Comparison of ENCODE assay signal across 9 mouse cellular contexts in the genomic region with DNA sequence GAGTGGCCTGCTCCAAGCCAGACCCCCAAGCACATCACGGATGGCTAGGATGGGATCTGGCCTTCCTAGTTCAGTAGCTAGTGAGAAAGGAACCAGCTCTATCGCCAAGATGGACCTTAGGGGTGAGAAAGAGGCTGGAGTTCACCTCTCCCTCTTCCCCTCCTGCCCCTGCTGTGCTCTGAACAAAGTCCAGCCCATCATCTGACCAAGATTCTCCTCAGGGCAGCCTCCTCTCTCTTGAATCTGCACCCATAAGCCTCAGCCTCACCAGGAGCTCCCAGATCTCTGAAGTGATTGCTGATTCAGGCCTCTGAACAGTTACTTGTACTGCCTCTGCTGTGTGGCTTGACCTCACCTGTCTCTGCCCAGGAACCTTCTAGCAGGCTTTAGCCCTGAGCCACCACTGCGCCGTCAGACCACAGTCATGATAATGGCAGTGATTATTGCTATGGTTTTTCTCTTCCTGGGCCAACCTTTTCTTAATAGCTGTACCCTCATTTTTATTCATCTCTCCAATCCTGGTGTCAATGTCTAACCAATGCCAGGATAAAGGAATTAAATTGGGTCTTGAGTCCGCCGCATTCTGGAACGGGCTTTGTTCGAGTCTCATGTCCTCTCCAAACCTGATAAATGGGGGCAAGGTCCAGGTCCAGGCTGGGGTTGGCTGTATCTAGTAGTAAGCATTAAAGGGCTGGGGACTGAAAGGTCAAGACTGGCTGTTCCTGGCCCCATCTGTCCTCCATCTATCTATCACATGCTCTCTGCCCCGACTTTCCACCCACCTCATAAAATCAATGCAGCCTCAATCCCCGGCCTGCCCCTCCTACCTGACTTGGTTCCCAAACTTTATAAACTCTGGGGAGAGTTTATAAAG. TPM values are rescaled to one million over a fixed set of nuclear protein-coding genes. Genes with fewer than 3 reads are reported as not detected.
DNase-seq lines count a peak whose midpoint lies in the region; ATAC-seq and TF ChIP-seq lines count a peak whose summit lies in the region.
"Had no signal": no experiment of that assay in that cellular context is flagged by ENCODE, and none has a peak within 500 bp of the region (broad histone marks: within the 10 kb centered on the region; RNA-seq: fewer than 3 reads in every experiment).

No protein-coding gene starts in this region.

- no peak for ATAC-seq in heart, embryonic 15.5 days (replicated peaks; ENCODE audit: insufficient number of reproducible peaks, insufficient read depth, low FRiP score, low read depth)

- no peak overlapping the region for H3K9ac ChIP-seq in MEL (ENCODE audit: control insufficient read depth, low read depth, low read length, poor library complexity, severe bottlenecking)
- peak overlapping the region; percentile 48 for H3K9ac ChIP-seq in heart, embryonic 15.5 days

- peak; percentile 73 for DNase-seq in gastrocnemius, postnatal 25 days
- DNase-seq in gastrocnemius, postnatal 14 days: no peak
- DNase-seq in MEL (ENCODE audit: low read depth, low spot score): no peak
- no peak for DNase-seq in limb, embryonic 10.5 days (ENCODE audit: low spot score)
- DNase-seq in ovary, postnatal 14 days (ENCODE audit: low spot score): no peak
- no peak for DNase-seq in retina, postnatal 1 day
- no peak for DNase-seq in Muller cell, postnatal 12 days (ENCODE audit: inconsistent ontology term)
- DNase-seq: adrenal gland, postnatal 36 days had no signal

- no peak for TF ChIP-seq CTCF in MEL (IDR thresholded peaks at IDR 0.05 in 2 of 3, conservative IDR thresholded peaks at IDR 0.05 in 1 of 3; ENCODE audit: control insufficient read depth in 1 of 3, insufficient read depth in 1 of 3, low read depth in 2 of 3, low read length in 3 of 3, poor library complexity in 1 of 3, severe bottlenecking in 1 of 3)

- H3K79me2 ChIP-seq in MEL (ENCODE audit: control insufficient read depth, insufficient read depth, low read length, poor library complexity): no peaks in the 10 kb centered on the region; the same call in 1 of the 2 replicates

- no peak for TF ChIP-seq EP300 in MEL (IDR thresholded peaks at IDR 0.05; ENCODE audit: low read depth in 1 of 2, low read length in 2 of 2)

- no peaks in the 10 kb centered on the region for H3K27me3 ChIP-seq in MEL (ENCODE audit: control insufficient read depth in 1 of 2, insufficient read depth in 2 of 2, low read length in 2 of 2)
- H3K27me3 ChIP-seq in heart, embryonic 15.5 days: no peaks in the 10 kb centered on the region
- H3K27me3 ChIP-seq in limb, embryonic 10.5 days (ENCODE audit: low read depth, poor library complexity, severe bottlenecking): peaks cover 43% of the 10 kb centered on the region

- H3K27ac ChIP-seq in MEL (ENCODE audit: control insufficient read depth, low read depth, low read length): no peak overlapping the region
- peak overlapping the region; percentile 83 for H3K27ac ChIP-seq in heart, embryonic 15.5 days
- no peak overlapping the region; the same call in 1 of the 2 replicates for H3K27ac ChIP-seq in limb, embryonic 10.5 days

- intact Hi-C loops in gastrocnemius, postnatal 14 days (cut with DNase I; ENCODE audit: low total_unique reads): no loop called here

- peak overlapping the region in 1 of 2 experiments; percentile 78; a peak in 1 of 4 replicates for H3K4me3 ChIP-seq in MEL (ENCODE audit: control insufficient read depth in 1 of 2, insufficient read depth in 1 of 2, low read depth in 2 of 2, low read length in 2 of 2)
- H3K4me3 ChIP-seq in heart, embryonic 15.5 days: no peak overlapping the region
- H3K4me3 ChIP-seq in limb, embryonic 10.5 days: peak overlapping the region; percentile 52; the same call in 1 of the 2 replicates

- H3K36me3 ChIP-seq in MEL (ENCODE audit: control insufficient read depth in 1 of 2, insufficient read depth in 2 of 2, low read length in 2 of 2): peaks cover 0 to 3% of the 10 kb centered on the region in 2 experiments; a peak in 2 of 4 replicates
- H3K36me3 ChIP-seq in heart, embryonic 15.5 days: no peaks in the 10 kb centered on the region
- 0 out of 2 replicates have a peak, but pooled peaks cover 2% of the 10 kb centered on the region for H3K36me3 ChIP-seq in limb, embryonic 10.5 days

- TF ChIP-seq POLR2A in MEL (IDR thresholded peaks at IDR 0.05; ENCODE audit: control insufficient read depth in 1 of 2, insufficient read depth in 1 of 2, low read depth in 1 of 2, low read length in 2 of 2, poor library complexity in 1 of 2): 0 out of 4 replicates have a peak, but pooled peaks of 1 of the 2 experiments have one; percentile 5

- peaks cover 17 to 36% of the 10 kb centered on the region in 2 experiments for H3K4me1 ChIP-seq in MEL (ENCODE audit: control insufficient read depth in 1 of 2, insufficient read depth in 2 of 2, low read length in 2 of 2)
- H3K4me1 ChIP-seq in heart, embryonic 15.5 days (replicated peaks): peaks cover 79% of the 10 kb centered on the region
- H3K4me1 ChIP-seq in limb, embryonic 10.5 days: peaks cover 43% of the 10 kb centered on the region

- H3K4me2 ChIP-seq in heart, embryonic 15.5 days: no peak overlapping the region

- H3K9me3 ChIP-seq in MEL (replicated peaks; ENCODE audit: insufficient read depth, low read length): no peaks in the 10 kb centered on the region
- H3K9me3 ChIP-seq in heart, embryonic 15.5 days (replicated peaks): no peaks in the 10 kb centered on the region
- H3K9me3 ChIP-seq in limb, embryonic 10.5 days (replicated peaks): no peaks in the 10 kb centered on the region

- 77% methylated on average over 10 of the region's 10 CpGs for WGBS in heart, embryonic 15.5 days
- WGBS in limb, embryonic 10.5 days: 40% methylated on average over 10 of the region's 10 CpGs

- no peak for TF ChIP-seq RAD21 in MEL (IDR thresholded peaks at IDR 0.05; ENCODE audit: low read depth, low read length)

TF ChIP-seq in MEL, 35 proteins besides CTCF, POLR2A, EP300 and RAD21:
- TF ChIP-seq CHD2 (IDR thresholded peaks at IDR 0.05; ENCODE audit: low read length) (no peak), UBTF (IDR thresholded peaks at IDR 0.05; ENCODE audit: borderline replicate concordance, insufficient read depth, low read depth, low read length) (no peak), GATA1 (IDR thresholded peaks at IDR 0.05; ENCODE audit: low read depth, low read length) (0 out of 2 replicates have a peak, but pooled peaks have one; percentile 20), NRF1 (IDR thresholded peaks at IDR 0.05; ENCODE audit: insufficient read depth, low read depth, low read length, poor library complexity, severe bottlenecking) (no peak)

RNA-seq across cellular contexts. Expression of gene Tob2, which starts 23.4 kb away (rescaled TPM):
- total RNA-seq in gastrocnemius, postnatal 25 days (2021): 10 to 100 TPM; 47.4 to 85.8 TPM
- 100 to 1,000 TPM in 1 of 2 experiments, 10 to 100 TPM in 1; 44.8 to 106 TPM for total RNA-seq in gastrocnemius, postnatal 14 days (2021)
- 21.6 and 23.5 TPM in 2 replicates for total RNA-seq in MEL (2012; rRNA removed)
- polyA plus RNA-seq in MEL (2012; ENCODE audit: insufficient read depth in 1 of 2, insufficient read length in 2 of 2, low read depth in 1 of 2, low replicate concordance in 2 of 2, missing spikeins in 1 of 2): 10 to 100 TPM in 1 of 2 experiments, not detected in 1; 20.7 TPM
- 15.8 and 17.6 TPM in 2 replicates for polyA plus RNA-seq in heart, embryonic 15.5 days (2015; fragmentation: Nextera tagmentation; extraction: Ambion mirVana)
- polyA plus RNA-seq in limb, embryonic 10.5 days (2016; fragmentation: Nextera tagmentation; extraction: Ambion mirVana): 18.3 and 19.8 TPM in 2 replicates

RNA-seq across cellular contexts. Expression of gene Tef, which starts 33.0 kb away (rescaled TPM):
- 100 to 1,000 TPM; 113 to 168 TPM for total RNA-seq in gastrocnemius, postnatal 25 days (2021)
- 100 to 1,000 TPM; 101 to 115 TPM for total RNA-seq in gastrocnemius, postnatal 14 days (2021)
- total RNA-seq in MEL (2012; rRNA removed): 11.6 and 12.3 TPM in 2 replicates
- polyA plus RNA-seq in MEL (2012; ENCODE audit: insufficient read depth in 1 of 2, insufficient read length in 2 of 2, low read depth in 1 of 2, low replicate concordance in 2 of 2, missing spikeins in 1 of 2): 10 to 100 TPM in 1 of 2 experiments, not detected in 1; 21.7 TPM
- 22.9 and 25.9 TPM in 2 replicates for polyA plus RNA-seq in heart, embryonic 15.5 days (2015; fragmentation: Nextera tagmentation; extraction: Ambion mirVana)
- 13.4 and 16.5 TPM in 2 replicates for polyA plus RNA-seq in limb, embryonic 10.5 days (2016; fragmentation: Nextera tagmentation; extraction: Ambion mirVana)

RNA-seq across cellular contexts. Expression of gene Phf5a, which starts 36.5 kb away (rescaled TPM):
- 10 to 100 TPM; 35.3 to 40.3 TPM for total RNA-seq in gastrocnemius, postnatal 25 days (2021)
- 10 to 100 TPM; 40.8 to 41.2 TPM for total RNA-seq in gastrocnemius, postnatal 14 days (2021)
- total RNA-seq in MEL (2012; rRNA removed): 112 and 128 TPM in 2 replicates
- 100 to 1,000 TPM in 1 of 2 experiments, not detected in 1; 164 TPM for polyA plus RNA-seq in MEL (2012; ENCODE audit: insufficient read depth in 1 of 2, insufficient read length in 2 of 2, low read depth in 1 of 2, low replicate concordance in 2 of 2, missing spikeins in 1 of 2)
- polyA plus RNA-seq in heart, embryonic 15.5 days (2015; fragmentation: Nextera tagmentation; extraction: Ambion mirVana): 70.5 and 97.6 TPM in 2 replicates
- polyA plus RNA-seq in limb, embryonic 10.5 days (2016; fragmentation: Nextera tagmentation; extraction: Ambion mirVana): 256 and 300 TPM in 2 replicates

RNA-seq across cellular contexts. Expression of gene Aco2, which starts 36.9 kb away (rescaled TPM):
- total RNA-seq in gastrocnemius, postnatal 25 days (2021): 1,000 to 10,000 TPM; 1,158 to 1,247 TPM
- 1,000 to 10,000 TPM in 1 of 2 experiments, 100 to 1,000 TPM in 1; 894 to 1,160 TPM for total RNA-seq in gastrocnemius, postnatal 14 days (2021)
- total RNA-seq in MEL (2012; rRNA removed): 241 and 248 TPM in 2 replicates
- polyA plus RNA-seq in MEL (2012; ENCODE audit: insufficient read depth in 1 of 2, insufficient read length in 2 of 2, low read depth in 1 of 2, low replicate concordance in 2 of 2, missing spikeins in 1 of 2): 1,000 to 10,000 TPM in 1 of 2 experiments, 100 to 1,000 TPM in 1; 447 to 1,242 TPM
- 610 and 636 TPM in 2 replicates for polyA plus RNA-seq in heart, embryonic 15.5 days (2015; fragmentation: Nextera tagmentation; extraction: Ambion mirVana)
- polyA plus RNA-seq in limb, embryonic 10.5 days (2016; fragmentation: Nextera tagmentation; extraction: Ambion mirVana): 170 and 172 TPM in 2 replicates
